Mouse (Mus musculus) E14TG2a.4 (cell line): ENCODE measurements at regions not wholly inside any gene's neighbourhood (a gene's known extent, or its start where the extent isn't known, plus 50 kb on each side); places are given as distances from the start of the nearest gene placed in this dataset.

Source experiments
- CTCF ChIP-seq: conservative IDR thresholded peaks from 2 replicates; pipeline ENCODE4 v1.5.1; 2014; ENCODE audit warnings: low read length
- NANOG ChIP-seq: IDR thresholded peaks from 2 replicates; pipeline ENCODE4 v1.6.1; 2014; ENCODE audit warnings: borderline replicate concordance, low read length, mixed read lengths
- POU5F1 ChIP-seq: IDR thresholded peaks from 2 replicates; pipeline ENCODE4 v1.6.1; 2014; ENCODE audit warnings: low read length, borderline replicate concordance

GRCm38 (mm10) chr6:98748618-98749017 is 406.1 kb upstream of the Gm765 start:
- no peak for TF ChIP-seq CTCF
- no peak for TF ChIP-seq POU5F1
- TF ChIP-seq NANOG, result no peak
